Mouse (Mus musculus) bone marrow macrophage, adult 2 months (primary cell): ENCODE results near the gene Aamdc.

ENCODE experiments used
- CTCF ChIP-seq: IDR thresholded peaks from 2 replicates; pipeline ENCODE4 v1.5.1; 2012; ENCODE audit warnings: low read depth, mild to moderate bottlenecking, low read length, moderate library complexity
- POLR2A ChIP-seq: IDR thresholded peaks from 2 replicates; pipeline ENCODE4 v1.6.1; 2012; ENCODE audit warnings: mild to moderate bottlenecking, low read depth, low read length, borderline replicate concordance

DNA sequence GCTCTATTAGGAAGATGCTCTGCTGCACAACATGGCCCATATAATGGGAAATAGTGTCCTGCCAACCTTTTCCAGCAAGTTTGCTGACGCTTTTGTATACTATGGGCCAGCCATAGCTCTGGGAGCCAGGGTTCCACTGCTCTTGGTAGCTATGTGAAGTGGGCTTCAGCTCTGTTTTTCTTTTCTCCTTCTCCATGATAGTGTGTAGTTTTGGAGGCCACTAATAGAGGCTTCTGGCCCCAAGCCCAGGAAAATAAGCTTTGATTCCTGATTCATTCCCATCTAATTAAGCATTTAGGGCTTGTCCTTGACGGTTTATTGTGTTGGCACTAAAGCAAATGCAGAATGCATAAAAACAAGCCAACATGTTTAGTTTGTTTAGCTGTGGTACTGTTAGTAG, 59.4 kb downstream of the Aamdc start:
- TF ChIP-seq CTCF (no peak), POLR2A (no peak)
